Mouse (Mus musculus) cerebellum, postnatal 10 days (tissue): ENCODE results near the gene Ripk1.
A peak's percentile ranks its signal among the peaks of the same experiment; 100 is the strongest.
"Not testable (repeated sequence)": the region's sequence is repeated elsewhere in the genome, so short reads cannot be mapped to it uniquely, and the experiment has no call there.

Experiments used
- DNase-seq, 2 experiments: peaks; one replicate each; pipeline ENCODE4 v3.0.0; 2021; ENCODE audit warnings: mixed read lengths in 2 of 2

Gene Ripk1

DNA sequence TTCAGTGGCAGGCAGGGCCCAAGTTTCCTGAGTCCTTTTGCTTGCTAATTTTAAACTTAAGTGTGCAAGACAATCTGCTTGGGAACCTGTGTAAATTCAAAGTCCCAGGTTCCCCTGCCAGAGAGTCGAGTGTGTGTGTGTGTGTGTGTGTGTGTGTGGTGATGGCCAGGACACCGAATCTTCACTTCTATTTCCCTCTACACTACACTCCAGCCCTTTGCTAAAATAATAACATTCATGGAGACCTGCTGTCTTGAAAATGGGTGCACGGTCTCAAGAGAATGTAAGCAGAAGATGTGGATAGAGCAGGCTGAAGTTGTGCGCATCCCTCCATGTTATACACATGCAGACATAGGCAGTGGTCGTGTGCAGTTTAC is 35.9 kb downstream of the Ripk1 start:
- DNase-seq: peak in 1 of 2 experiments; percentile 32

DNA sequence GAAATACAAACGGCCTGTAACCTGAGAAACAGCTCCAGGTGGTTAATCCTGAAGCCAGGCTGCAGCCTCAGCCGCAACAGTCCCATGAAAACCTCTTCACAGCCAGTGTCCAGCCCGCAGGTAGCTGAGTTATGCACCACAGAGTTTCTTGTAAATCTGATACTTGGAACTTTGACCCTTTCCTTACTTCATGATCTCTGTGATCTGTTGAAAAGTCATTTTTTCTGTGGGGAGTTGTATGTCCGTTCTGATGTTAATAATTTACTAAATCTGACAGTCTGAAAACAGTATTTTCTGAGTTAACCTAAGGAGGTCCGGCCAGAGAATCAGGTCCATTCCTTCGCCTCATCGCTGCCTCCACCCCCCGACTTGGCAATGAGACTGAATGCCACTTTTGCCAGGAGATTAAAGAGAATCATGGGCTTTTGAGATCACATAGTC is 36.8 kb downstream of the Ripk1 start:
- no peak for DNase-seq

- DNase-seq: no peak
These were observed 37.9 kb downstream of the Ripk1 start for GRCm38 (mm10) chr13:34040091-34040490.

- no peak for DNase-seq
These were observed 41.7 kb downstream of the Ripk1 start for GRCm38 (mm10) chr13:34043716-34044393.

- DNase-seq: no peak
These were observed 43.5 kb downstream of the Ripk1 start for GRCm38 (mm10) chr13:34045511-34046249.

GRCm38 (mm10) chr13:34046421-34047012 is 44.4 kb downstream of the Ripk1 start:
- DNase-seq: peak; percentile 96 to 98

- DNase-seq: no peak
These were observed 45.4 kb downstream of the Ripk1 start for GRCm38 (mm10) chr13:34047526-34047925.

- no peak for DNase-seq
These were observed 48.3 kb downstream of the Ripk1 start for GRCm38 (mm10) chr13:34050479-34050878.

- no peak for DNase-seq
These were observed 49.5 kb downstream of the Ripk1 start for GRCm38 (mm10) chr13:34051692-34052091.

- DNase-seq: no peak
These were observed 51.6 kb downstream of the Ripk1 start for GRCm38 (mm10) chr13:34053673-34054282.

GRCm38 (mm10) chr13:34054391-34054790 is 52.2 kb downstream of the Ripk1 start:
- no peak for DNase-seq

- no peak for DNase-seq
These were observed 52.8 kb downstream of the Ripk1 start for GRCm38 (mm10) chr13:34054983-34055382.

GRCm38 (mm10) chr13:34057252-34057651 is 55.1 kb downstream of the Ripk1 start:
- no peak for DNase-seq

DNA sequence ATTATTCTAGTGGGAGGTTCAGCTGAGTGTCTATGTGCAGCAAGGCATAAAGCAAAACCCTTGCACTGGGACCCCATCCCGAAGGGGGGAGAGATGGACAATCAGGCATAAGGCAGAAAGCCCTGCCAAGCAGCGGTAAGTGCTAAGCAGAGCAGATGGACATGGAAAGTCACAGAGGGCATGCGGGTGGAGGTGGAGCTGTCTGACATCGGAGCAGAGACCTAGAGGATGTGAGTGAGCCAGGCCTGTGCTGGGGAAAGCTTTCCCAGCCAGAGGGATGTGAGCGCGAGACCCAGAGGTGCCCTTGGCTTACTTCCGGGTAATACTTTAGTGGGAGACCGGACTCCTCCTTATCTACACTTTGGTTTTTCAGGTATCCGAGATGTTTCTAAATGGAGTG is 57.9 kb downstream of the Ripk1 start:
- peak; percentile 80 to 90 for DNase-seq

- DNase-seq: no peak
These were observed 60.3 kb downstream of the Ripk1 start for GRCm38 (mm10) chr13:34062466-34062865.

DNA sequence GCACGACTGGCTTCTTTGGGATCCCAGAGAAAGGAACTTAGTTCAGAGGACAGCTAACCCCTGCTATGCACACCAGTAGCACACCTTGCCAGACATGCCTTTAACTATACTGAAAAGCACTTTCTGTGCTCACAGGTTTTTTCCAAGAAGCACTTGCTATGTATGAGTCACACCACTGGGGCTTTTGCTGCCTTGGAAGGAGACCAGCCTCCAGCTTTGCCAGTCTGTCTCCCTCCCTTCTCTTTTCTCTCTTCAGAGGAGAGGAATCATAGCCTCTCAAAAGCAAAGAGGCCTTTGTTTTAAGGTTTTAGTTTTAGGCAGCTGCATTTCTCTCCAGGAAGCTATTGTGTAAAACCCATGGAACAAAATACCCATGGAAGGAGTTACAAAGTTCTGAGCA is 64.2 kb downstream of the Ripk1 start:
- peak in 1 of 2 experiments; percentile 29 for DNase-seq

DNA sequence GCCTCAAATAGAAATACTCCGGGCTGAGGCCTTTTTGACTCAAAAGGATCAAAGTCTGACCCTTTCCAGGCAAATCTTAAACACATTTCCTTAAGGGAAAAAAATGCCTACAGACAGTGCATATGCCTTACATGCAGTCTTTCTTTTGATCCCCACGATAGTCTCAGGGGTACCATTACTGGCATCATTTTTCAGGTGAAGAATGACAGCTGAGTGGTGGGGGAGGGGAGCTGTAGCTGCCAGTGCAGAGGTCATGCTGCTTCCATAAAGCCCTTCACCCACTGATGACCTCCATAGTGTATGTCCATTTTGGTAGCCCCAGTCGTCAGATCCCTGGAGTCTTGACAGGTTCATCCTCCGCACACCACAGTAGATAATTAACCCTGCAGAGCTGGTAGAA is 68.1 kb downstream of the Ripk1 start:
- no peak for DNase-seq

- DNase-seq: no peak
These were observed 69.7 kb downstream of the Ripk1 start for GRCm38 (mm10) chr13:34071836-34072235.

DNA sequence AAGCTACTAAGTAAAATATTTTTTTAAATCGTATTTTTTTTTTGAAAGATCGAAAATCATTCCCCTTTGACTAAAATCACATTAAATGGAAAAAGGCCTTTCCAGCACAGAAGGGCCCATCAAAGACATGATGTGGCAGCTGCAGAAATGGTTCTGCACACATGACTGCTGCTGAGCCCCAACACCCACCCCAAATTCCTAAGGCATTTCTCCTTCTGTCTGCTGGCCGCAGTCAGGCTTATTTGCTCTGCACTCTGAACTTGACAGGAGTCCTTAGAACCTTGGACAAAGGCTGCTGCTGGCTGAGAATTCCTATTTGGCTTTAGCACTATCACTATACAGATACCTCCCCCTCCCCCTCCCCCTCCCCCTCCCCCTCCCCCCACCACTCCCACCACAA is 70.7 kb downstream of the Ripk1 start:
- DNase-seq: no peak

DNA sequence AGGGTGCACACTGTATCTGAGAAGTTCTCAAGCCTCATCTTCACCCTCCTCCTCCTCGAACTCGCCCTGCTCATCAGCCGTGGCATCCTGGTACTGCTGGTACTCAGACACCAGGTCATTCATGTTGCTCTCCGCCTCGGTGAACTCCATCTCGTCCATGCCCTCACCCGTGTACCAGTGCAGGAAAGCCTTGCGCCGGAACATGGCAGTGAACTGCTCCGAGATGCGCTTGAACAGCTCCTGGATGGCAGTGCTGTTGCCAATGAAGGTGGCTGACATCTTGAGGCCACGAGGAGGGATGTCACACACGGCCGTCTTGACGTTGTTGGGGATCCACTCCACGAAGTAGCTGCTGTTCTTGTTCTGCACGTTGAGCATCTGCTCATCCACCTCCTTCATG is 72.3 kb downstream of the Ripk1 start:
- not testable (repeated sequence) for DNase-seq

- DNase-seq: not testable (repeated sequence)
These were observed 73.7 kb downstream of the Ripk1 start for GRCm38 (mm10) chr13:34075893-34076292.

- DNase-seq: peak; percentile 82 to 83
These were observed 74.7 kb downstream of the Ripk1 start for GRCm38 (mm10) chr13:34076561-34077491.
